Mouse (Mus musculus) bone marrow, adult 2 months (tissue): Measurements from ENCODE around the gene Rprml.

Experiments used
- CTCF ChIP-seq: fragments of 200-500 bp; IDR thresholded peaks from 2 replicates; pipeline ENCODE4 v1.5.1; 2011; ENCODE audit warnings: low read length, control low read depth; ENCODE audit not compliant: control insufficient read depth, insufficient read depth
- POLR2A ChIP-seq: fragments of 200-500 bp; IDR thresholded peaks from 2 replicates; pipeline ENCODE4 v1.6.1; 2011; ENCODE audit warnings: low read depth, mild to moderate bottlenecking, control low read depth, low read length, borderline replicate concordance; ENCODE audit not compliant: control insufficient read depth

- TF ChIP-seq CTCF (no peak), POLR2A (no peak)
These were observed 16.3 kb downstream of the Rprml start for GRCm38 (mm10) chr11:103665695-103666094.
